Mouse (Mus musculus) thymus, adult 2 months (tissue): Measurements from ENCODE around the gene Fto. TPM values are rescaled to one million over a fixed set of nuclear protein-coding genes. Genes with fewer than 3 reads are reported as not detected.

Source experiments
- DNase-seq: peaks from one replicate; pipeline ENCODE4 v3.0.0; 2021
- H3K27ac ChIP-seq: fragments of 200-500 bp; 2 replicates; pipeline ENCODE4 v1.5.1; 2012; ENCODE audit warnings: low read length, control low read depth; ENCODE audit not compliant: control insufficient read depth, insufficient read depth
- H3K27me3 ChIP-seq: fragments of 200-500 bp; 2 replicates; pipeline ENCODE4 v1.6.1; 2012; ENCODE audit warnings: mild to moderate bottlenecking, low read length, moderate library complexity, mixed read lengths; ENCODE audit not compliant: control insufficient read depth, insufficient read depth
- H3K36me3 ChIP-seq: fragments of 200-500 bp; 2 replicates; pipeline ENCODE4 v1.6.1; 2012; ENCODE audit warnings: mild to moderate bottlenecking, low read length, moderate library complexity; ENCODE audit not compliant: control insufficient read depth, insufficient read depth
- H3K4me1 ChIP-seq: fragments of 200-500 bp; replicated peaks from 2 replicates; pipeline ENCODE4 v1.6.1; 2012; ENCODE audit warnings: low read length; ENCODE audit not compliant: control insufficient read depth, insufficient read depth
- H3K4me3 ChIP-seq: fragments of 200-500 bp; 2 replicates; pipeline ENCODE4 v1.5.1; 2012; ENCODE audit warnings: mild to moderate bottlenecking, low read length, control low read depth, moderate library complexity; ENCODE audit not compliant: control insufficient read depth, insufficient read depth
- CTCF ChIP-seq: fragments of 200-500 bp; IDR thresholded peaks from 2 replicates; pipeline ENCODE4 v1.5.1; 2012; ENCODE audit warnings: mild to moderate bottlenecking, control low read depth, low read length, moderate library complexity, borderline replicate concordance; ENCODE audit not compliant: control insufficient read depth, poor library complexity, insufficient read depth; ENCODE audit errors: extremely low read depth
- POLR2A ChIP-seq: fragments of 200-500 bp; IDR thresholded peaks from 2 replicates; pipeline ENCODE4 v1.6.1; 2012; ENCODE audit warnings: mild to moderate bottlenecking, low read length, control low read depth, moderate library complexity; ENCODE audit not compliant: control insufficient read depth, poor library complexity, insufficient read depth; ENCODE audit errors: extremely low read depth
- WGBS: fragments of 180-500 bp; shearing (Covaris S2); methylation state at CpG from one replicate; pipeline ENCODE4 v1.1.7; 2018; 5-methylcytosine and 5-hydroxymethylcytosine counted together
- polyA plus RNA-seq: library from polyadenylated mRNA; depleted of rRNA; stranded (reverse); fragments of >200 nt; gene quantifications from 2 replicates; pipeline ENCODE4 v1.2.3, GENCODE M21; 2012

Fto gene
- polyA plus RNA-seq, 1 experiment = 29.9 TPM

- Histone ChIP-seq H3K27ac (no peak overlapping the region), H3K27me3 (no peaks in the 10 kb centered on the region), H3K36me3 (no peaks in the 10 kb centered on the region), H3K4me3 (no peak overlapping the region), H3K4me1 (peaks cover 5% of the 10 kb centered on the region; the same call in 1 of the 2 replicates)
- TF ChIP-seq CTCF (no peak), POLR2A (no peak)
- 28% methylated on average over 3 of the region's 3 CpGs for WGBS
- DNase-seq = no peak
Observed at GRCm38 (mm10) chr8:91545561-91545960, 232.2 kb downstream of the Fto start.

GRCm38 (mm10) chr8:91546599-91546998 lies 233.3 kb downstream of the Fto start:
- no peaks in the 10 kb centered on the region for H3K36me3 ChIP-seq
- peaks cover 5% of the 10 kb centered on the region; the same call in 1 of the 2 replicates for H3K4me1 ChIP-seq
- H3K4me3 ChIP-seq = no peak overlapping the region
- 95% methylated on average over 8 of the region's 8 CpGs for WGBS
- H3K27ac ChIP-seq = no peak overlapping the region
- DNase-seq = no peak
- H3K27me3 ChIP-seq = no peaks in the 10 kb centered on the region
- no peak for TF ChIP-seq POLR2A
- TF ChIP-seq CTCF = no peak

GRCm38 (mm10) chr8:91550131-91550530 lies 236.8 kb downstream of the Fto start:
- Histone ChIP-seq H3K4me3 (no peak overlapping the region), H3K27ac (no peak overlapping the region), H3K4me1 (peaks cover 5% of the 10 kb centered on the region; the same call in 1 of the 2 replicates), H3K36me3 (no peaks in the 10 kb centered on the region), H3K27me3 (no peaks in the 10 kb centered on the region)
- TF ChIP-seq CTCF = no peak
- TF ChIP-seq POLR2A = no peak
- no peak for DNase-seq
- 93% methylated on average over 1 of the region's 1 CpGs for WGBS

DNA sequence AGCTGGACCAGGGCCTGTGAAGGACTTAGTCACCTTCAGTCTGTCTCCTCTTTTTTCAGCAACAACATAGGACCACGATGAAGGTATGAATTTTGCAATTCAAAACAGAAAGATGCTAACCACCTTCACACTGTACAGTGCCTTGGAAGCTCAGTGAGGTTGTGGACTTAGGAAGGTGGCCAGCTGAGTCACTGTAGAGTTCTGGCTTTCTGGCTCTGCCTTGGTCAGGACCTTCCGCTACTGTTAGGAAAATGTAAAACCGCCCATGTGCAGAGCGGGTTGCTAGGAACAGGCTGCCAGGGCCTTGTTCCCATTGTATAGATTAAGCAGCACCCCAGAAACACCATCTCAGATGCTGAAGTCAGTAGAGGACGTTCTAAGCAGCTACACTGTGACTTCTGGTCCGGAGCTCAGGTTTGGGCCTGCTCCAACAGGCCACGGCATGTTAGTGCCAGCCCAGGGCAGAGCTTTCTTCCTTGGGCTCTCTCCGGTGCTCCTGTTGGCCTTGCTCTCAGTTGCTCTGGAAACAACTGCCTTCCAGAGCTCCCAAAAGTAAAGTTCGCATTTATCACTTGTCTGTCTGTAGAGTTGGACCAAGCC lies 237.9 kb downstream of the Fto start:
- no peaks in the 10 kb centered on the region for H3K27me3 ChIP-seq
- no peaks in the 10 kb centered on the region for H3K36me3 ChIP-seq
- no peak overlapping the region for H3K4me3 ChIP-seq
- H3K27ac ChIP-seq = no peak overlapping the region
- 94% methylated on average over 9 of the region's 9 CpGs for WGBS
- H3K4me1 ChIP-seq = no peaks in the 10 kb centered on the region
- DNase-seq = no peak
- TF ChIP-seq POLR2A = no peak
- no peak for TF ChIP-seq CTCF

- no peak for DNase-seq
- H3K4me1 ChIP-seq = no peaks in the 10 kb centered on the region
- WGBS = 93% methylated on average over 10 of the region's 10 CpGs
Observed at GRCm38 (mm10) chr8:91551775-91552538, 238.6 kb downstream of the Fto start.

DNA sequence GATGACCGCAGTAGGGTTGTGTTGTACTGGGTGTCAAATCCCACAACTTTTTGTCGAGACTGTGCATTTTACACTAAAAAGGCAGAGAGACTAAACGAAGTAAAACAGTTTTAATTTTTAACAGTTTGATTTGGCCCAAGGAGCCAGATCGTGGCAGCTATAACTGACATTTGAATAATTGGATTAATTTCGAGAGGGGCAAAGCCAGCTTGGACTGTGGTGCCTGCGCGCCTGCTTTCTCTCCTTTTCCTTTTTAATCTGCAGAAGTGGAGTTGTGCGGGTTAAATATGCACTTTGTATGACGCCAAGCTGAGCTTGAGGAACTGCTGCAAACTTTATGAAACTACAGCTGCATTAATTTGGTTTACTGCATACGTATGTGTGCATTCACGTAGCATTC lies 239.3 kb downstream of the Fto start:
- 97% methylated on average over 11 of the region's 11 CpGs for WGBS

More at GRCm38 (mm10) chr8:91551775-91552538, 238.6 kb downstream of the Fto start:
- no peaks in the 10 kb centered on the region for H3K36me3 ChIP-seq
- no peak overlapping the region for H3K27ac ChIP-seq
- H3K27me3 ChIP-seq = no peaks in the 10 kb centered on the region
- no peak for TF ChIP-seq POLR2A
- TF ChIP-seq CTCF = no peak
- no peak overlapping the region for H3K4me3 ChIP-seq

More for the DNA sequence above, 239.3 kb downstream of the Fto start:
- Histone ChIP-seq H3K27ac (no peak overlapping the region), H3K36me3 (no peaks in the 10 kb centered on the region), H3K27me3 (no peaks in the 10 kb centered on the region), H3K4me1 (no peaks in the 10 kb centered on the region), H3K4me3 (no peak overlapping the region)
- TF ChIP-seq CTCF = no peak
- no peak for DNase-seq
